Comparison of ENCODE assay signal across 10 mouse cellular contexts in genomic region chr9:97344767-97345297, GRCm38 (mm10). TPM values are rescaled to one million over a fixed set of nuclear protein-coding genes. Genes with fewer than 3 reads are reported as not detected.
DNase-seq lines count a peak whose midpoint lies in the region; ATAC-seq and TF ChIP-seq lines count a peak whose summit lies in the region.
"Had no signal": no experiment of that assay in that cellular context is flagged by ENCODE, and none has a peak within 500 bp of the region (broad histone marks: within the 10 kb centered on the region; RNA-seq: fewer than 3 reads in every experiment).

No protein-coding gene starts in this region.

- DNase-seq in left cerebral cortex, postnatal 4 days = peak; percentile 71
- DNase-seq in left cerebral cortex, adult 2 months (ENCODE audit: extremely low spot score in 1 of 2, low spot score in 2 of 2) = no peak
- DNase-seq in limb, embryonic 10.5 days (ENCODE audit: low spot score) = no peak
- DNase-seq in mesoderm, embryonic 11.5 days (ENCODE audit: low read depth, low spot score) = peak; percentile 7
- DNase-seq in urinary bladder, postnatal 10 days (ENCODE audit: low spot score) = no peak
- DNase-seq in adrenal gland, adult 8-10 months = no peak
- no peak for DNase-seq in thymus, adult 2 months
- DNase-seq: right cerebral cortex, adult 18-20 months had no signal

- intact Hi-C loops in left cerebral cortex, postnatal 4 days (cut with DNase I) = no loop called here
- intact Hi-C loops in left cerebral cortex, adult 2 months (cut with DNase I) = no loop called here

- no peak overlapping the region for H3K4me3 ChIP-seq in left cerebral cortex, adult 2 months
- H3K4me3 ChIP-seq in hindbrain, embryonic 16.5 days (ENCODE audit: low read length) = no peak overlapping the region
- H3K4me3 ChIP-seq in limb, embryonic 10.5 days = no peak overlapping the region
- H3K4me3 ChIP-seq in thymus, adult 2 months (ENCODE audit: control insufficient read depth, insufficient read depth, low read length) = no peak overlapping the region

- peak; percentile 80; the same call in 1 of the 2 replicates for ATAC-seq in hindbrain, embryonic 16.5 days

- TF ChIP-seq CTCF in left cerebral cortex, adult 2 months (IDR thresholded peaks at IDR 0.05) = no peak
- no peak for TF ChIP-seq CTCF in thymus, adult 2 months (IDR thresholded peaks at IDR 0.05; ENCODE audit: borderline replicate concordance, control insufficient read depth, extremely low read depth, insufficient read depth, low read length, poor library complexity)

- no peak overlapping the region; the same call in 1 of the 2 replicates for H3K4me2 ChIP-seq in hindbrain, embryonic 16.5 days (ENCODE audit: low read length)

- 52% methylated on average over 12 of the region's 12 CpGs for WGBS in hindbrain, embryonic 16.5 days
- 70% methylated on average over 12 of the region's 12 CpGs for WGBS in limb, embryonic 10.5 days
- WGBS in thymus, adult 2 months = 84% methylated on average over 12 of the region's 12 CpGs

- no peak overlapping the region for H3K27ac ChIP-seq in left cerebral cortex, adult 2 months
- H3K27ac ChIP-seq in hindbrain, embryonic 16.5 days (ENCODE audit: low read depth, low read length) = no peak overlapping the region
- H3K27ac ChIP-seq in limb, embryonic 10.5 days = peak overlapping the region; percentile 28; the same call in 1 of the 2 replicates
- H3K27ac ChIP-seq in thymus, adult 2 months (ENCODE audit: control insufficient read depth, insufficient read depth, low read length) = no peak overlapping the region

- H3K36me3 ChIP-seq in hindbrain, embryonic 16.5 days (ENCODE audit: control insufficient read depth, insufficient read depth, low read length) = no peaks in the 10 kb centered on the region
- H3K36me3 ChIP-seq in limb, embryonic 10.5 days = no peaks in the 10 kb centered on the region
- H3K36me3 ChIP-seq in thymus, adult 2 months (ENCODE audit: control insufficient read depth, insufficient read depth, low read length) = no peaks in the 10 kb centered on the region

- no peaks in the 10 kb centered on the region; the same call in 1 of the 2 replicates for H3K4me1 ChIP-seq in hindbrain, embryonic 16.5 days (ENCODE audit: control insufficient read depth, insufficient read depth, low read depth, low read length)
- H3K4me1 ChIP-seq in limb, embryonic 10.5 days = peaks cover 18% of the 10 kb centered on the region
- H3K4me1 ChIP-seq in thymus, adult 2 months (replicated peaks; ENCODE audit: control insufficient read depth, insufficient read depth, low read length) = no peaks in the 10 kb centered on the region

- H3K27me3 ChIP-seq in hindbrain, embryonic 16.5 days (replicated peaks; ENCODE audit: control insufficient read depth, insufficient read depth, low read length) = no peaks in the 10 kb centered on the region
- no peaks in the 10 kb centered on the region for H3K27me3 ChIP-seq in limb, embryonic 10.5 days (ENCODE audit: low read depth, poor library complexity, severe bottlenecking)
- H3K27me3 ChIP-seq in thymus, adult 2 months (ENCODE audit: control insufficient read depth, insufficient read depth, low read length) = no peaks in the 10 kb centered on the region

- no peak overlapping the region for H3K9ac ChIP-seq in hindbrain, embryonic 16.5 days (ENCODE audit: low read depth, low read length)

- no peak for TF ChIP-seq POLR2A in thymus, adult 2 months (IDR thresholded peaks at IDR 0.05; ENCODE audit: control insufficient read depth, extremely low read depth, insufficient read depth, low read length, poor library complexity)

- peaks cover 6% of the 10 kb centered on the region for H3K9me3 ChIP-seq in hindbrain, embryonic 16.5 days (ENCODE audit: control insufficient read depth, low read length)
- no peaks in the 10 kb centered on the region for H3K9me3 ChIP-seq in limb, embryonic 10.5 days (replicated peaks)

RNA-seq across cellular contexts. Expression of gene Trim42, which starts 24.9 kb away (rescaled TPM):
- not detected for total RNA-seq in left cerebral cortex, postnatal 4 days (2021)
- total RNA-seq in left cerebral cortex, adult 2 months (2021) = not detected
- polyA plus RNA-seq in hindbrain, embryonic 16.5 days (2015; fragmentation: Nextera tagmentation; extraction: Ambion mirVana) = not detected in 2 replicates
- polyA plus RNA-seq in limb, embryonic 10.5 days (2016; fragmentation: Nextera tagmentation; extraction: Ambion mirVana) = not detected in 2 replicates
- not detected for total RNA-seq in adrenal gland, adult 8-10 months (2022)
- polyA plus RNA-seq in thymus, adult 2 months (2012; rRNA removed) = not detected in 2 replicates
- total RNA-seq: hematopoietic stem cell, adult 5-6 weeks had no signal

Comparison
In these comparisons a context has a peak if more than half of its experiments do, and no peak if none do; other contexts are left out.
1. DNase-seq: peak in left cerebral cortex, postnatal 4 days (single experiment) and mesoderm, embryonic 11.5 days (single experiment); none in left cerebral cortex, adult 2 months (0 of 2), limb, embryonic 10.5 days (single experiment), urinary bladder, postnatal 10 days (single experiment), adrenal gland, adult 8-10 months (single experiment) and thymus, adult 2 months (single experiment).